Mouse (Mus musculus): ENCODE data around the gene Fis1.
"Not testable (repeated sequence)": the region's sequence is repeated elsewhere in the genome, so short reads cannot be mapped to it uniquely, and the experiment has no call there.

The Fis1 gene

GRCm38 (mm10) chr5:136953015-136953414 lies at the start of gene Fis1:
Fis1 (plus strand) TSS chr5:136953275.
- peak; percentile 94 to 98 for DNase-seq

DNA sequence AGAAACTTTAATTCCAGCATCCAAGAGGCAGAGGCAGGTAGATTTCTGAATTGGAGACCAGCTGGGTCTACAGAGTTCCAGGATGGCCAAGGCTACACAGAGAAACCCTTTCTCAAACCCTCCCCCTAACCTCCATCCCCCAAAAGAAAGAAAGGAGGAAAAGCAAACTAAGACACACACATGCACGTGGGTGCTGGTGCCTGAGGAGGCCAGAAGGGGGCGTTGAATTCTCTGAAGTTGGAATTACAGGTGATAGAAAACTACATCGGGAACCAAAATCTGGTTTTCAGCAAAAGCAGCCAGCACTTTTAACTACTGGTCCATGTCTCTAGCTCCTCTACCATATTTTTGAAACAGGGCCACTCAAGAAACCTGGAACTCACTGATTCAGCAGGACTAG lies 48.5 kb upstream of the Fis1 start:
- no peak for DNase-seq

GRCm38 (mm10) chr5:136905630-136906029 lies 47.4 kb upstream of the Fis1 start:
- DNase-seq, result peak in 1 of 2 experiments; percentile 42

- no peak for DNase-seq
Measured at GRCm38 (mm10) chr5:136907587-136907986, 45.5 kb upstream of the Fis1 start.

DNA sequence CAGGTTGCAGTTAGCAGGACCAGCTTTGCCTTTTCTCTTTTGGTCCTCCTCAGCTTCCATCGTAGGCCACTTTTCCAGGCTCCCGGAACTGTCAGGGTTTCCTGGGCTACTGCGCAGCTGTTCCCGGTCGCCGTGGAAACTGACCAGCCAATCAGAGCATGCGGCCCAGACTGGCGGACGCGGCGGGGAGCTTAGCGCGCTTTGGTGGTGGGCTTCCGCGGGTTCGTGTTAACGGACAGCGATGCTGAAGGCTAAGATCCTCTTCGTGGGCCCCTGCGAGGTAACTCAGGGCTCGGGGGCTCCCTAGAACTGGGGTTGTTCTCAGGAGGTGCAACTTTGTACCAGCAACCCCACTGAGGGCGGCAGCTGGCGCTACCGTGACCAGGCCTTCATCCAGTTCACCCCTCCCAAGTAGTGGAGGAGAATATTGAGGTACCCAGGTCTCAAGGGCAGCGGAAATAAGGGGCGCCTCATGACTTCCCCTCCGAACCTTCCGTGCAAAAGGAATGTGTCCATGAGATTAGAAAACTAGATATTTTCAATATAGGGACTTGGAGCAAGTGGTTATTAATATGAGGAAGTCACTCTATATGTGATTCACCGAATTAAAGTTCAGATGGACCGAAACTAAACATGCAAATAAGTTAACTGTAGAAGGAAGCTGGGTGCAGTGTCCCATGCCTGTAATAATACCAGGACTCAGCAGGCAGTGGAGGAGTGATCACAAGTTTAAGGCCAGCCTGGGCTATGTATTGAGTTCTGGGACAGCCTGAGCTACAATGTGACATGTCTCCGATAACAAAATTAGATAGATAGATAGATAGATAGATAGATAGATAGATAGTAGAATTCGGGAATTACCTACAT lies 44.9 kb upstream of the Fis1 start, which contains the start of gene Ift22:
Gene Ift22 (plus strand): TSS at position 160 of the 867 bp plus-strand sequence.
- DNase-seq, result peak; percentile 97

GRCm38 (mm10) chr5:136914183-136914582 lies 38.9 kb upstream of the Fis1 start:
- DNase-seq, result no peak

- DNase-seq, result no peak
Measured at GRCm38 (mm10) chr5:136917613-136918242, 35.3 kb upstream of the Fis1 start.

- peak; percentile 83 to 87 for DNase-seq
Measured at GRCm38 (mm10) chr5:136918655-136919472, 34.2 kb upstream of the Fis1 start.

- peak; percentile 17 to 25 for DNase-seq
Measured at GRCm38 (mm10) chr5:136919546-136920301, 33.4 kb upstream of the Fis1 start.

- no peak for DNase-seq
Measured at GRCm38 (mm10) chr5:136922830-136923229, 30.2 kb upstream of the Fis1 start.

- DNase-seq, result no peak
Measured at GRCm38 (mm10) chr5:136923751-136924478, 29.2 kb upstream of the Fis1 start.

DNA sequence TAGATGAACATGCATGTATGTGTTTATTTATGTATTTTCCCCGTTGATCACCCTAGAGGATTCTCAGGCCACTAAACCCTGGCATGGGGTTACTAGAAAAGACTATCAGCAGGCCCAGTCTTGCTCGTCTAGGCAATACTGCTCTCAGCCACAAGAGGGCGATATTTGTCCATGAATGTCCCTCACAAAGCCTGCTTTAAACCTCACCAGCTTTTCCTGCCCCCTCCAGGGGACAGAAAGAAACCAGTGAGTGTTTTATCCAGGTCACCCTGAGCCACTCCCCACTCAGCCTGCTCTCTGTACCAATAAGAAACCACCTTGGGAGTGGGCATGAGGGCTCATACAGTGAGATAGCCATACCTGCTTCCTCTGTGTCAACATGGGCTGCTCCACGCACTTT lies 24.0 kb upstream of the Fis1 start:
- DNase-seq, result peak; percentile 85 to 89

- DNase-seq, result no peak
Measured at GRCm38 (mm10) chr5:136931896-136932295, 21.2 kb upstream of the Fis1 start.

DNA sequence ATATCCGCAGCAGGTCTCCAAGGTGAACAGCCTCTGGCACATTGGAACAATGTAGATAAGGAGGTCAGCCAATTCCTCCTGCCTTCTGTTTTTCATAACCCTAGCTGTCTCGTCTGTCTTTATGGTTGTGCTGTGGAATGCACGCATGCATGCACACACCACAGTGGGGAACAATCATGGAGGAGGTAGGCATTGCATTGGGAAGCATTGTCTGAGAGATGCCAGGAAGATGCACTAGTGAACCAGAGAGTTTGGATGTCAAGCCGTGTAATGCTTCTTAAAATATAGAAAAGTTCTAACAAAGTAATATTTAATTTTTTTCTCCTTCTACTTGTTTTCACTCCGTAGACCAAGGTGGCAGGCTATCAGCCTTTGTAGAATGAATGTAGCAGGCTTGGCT lies 20.1 kb upstream of the Fis1 start:
- DNase-seq, result no peak

GRCm38 (mm10) chr5:136933930-136934329 lies 19.1 kb upstream of the Fis1 start:
- DNase-seq, result no peak

- DNase-seq, result no peak
Measured at GRCm38 (mm10) chr5:136935905-136936695, 17.0 kb upstream of the Fis1 start.

GRCm38 (mm10) chr5:136936750-136937149 lies 16.3 kb upstream of the Fis1 start:
- DNase-seq, result no peak

- DNase-seq, result no peak
Measured at GRCm38 (mm10) chr5:136937621-136938020, 15.5 kb upstream of the Fis1 start.

DNA sequence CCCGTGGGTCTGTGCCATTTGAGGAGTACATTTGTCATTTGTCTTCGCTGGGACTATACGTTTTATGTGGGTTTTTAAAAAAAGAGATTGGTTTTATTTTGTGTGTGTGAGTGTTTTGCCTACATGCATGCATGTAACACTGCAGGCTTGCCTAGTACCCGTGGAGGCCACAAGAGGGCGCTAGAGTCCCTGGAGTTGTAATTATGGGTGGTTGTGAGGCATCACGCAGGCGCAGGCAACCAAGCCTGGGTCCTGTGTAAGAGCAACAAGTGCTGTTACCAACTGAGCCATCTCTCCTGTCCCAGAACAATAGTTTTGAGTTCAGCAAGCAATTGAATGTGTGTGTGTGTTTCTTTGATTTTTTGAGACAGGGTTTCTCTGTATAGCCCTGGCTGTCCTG lies 13.8 kb upstream of the Fis1 start:
- DNase-seq, result peak in 1 of 2 experiments; percentile 35

GRCm38 (mm10) chr5:136940029-136940428 lies 13.0 kb upstream of the Fis1 start:
- DNase-seq, result not testable (repeated sequence)
